Mouse (Mus musculus): ENCODE data around the gene Tnrc18. TPM values are rescaled to one million over a fixed set of nuclear protein-coding genes. Genes with fewer than 3 reads are reported as not detected.
A peak's percentile ranks its signal among the peaks of the same experiment; 100 is the strongest.

The Tnrc18 gene
- polyA plus RNA-seq, 1 experiment = 57.5 TPM

GRCm38 (mm10) chr5:142796921-142797320 is 20.5 kb downstream of the Tnrc18 start:
- 83% methylated on average over 4 of the region's 4 CpGs for WGBS
- TF ChIP-seq CTCF (IDR thresholded peaks at IDR 0.05; ENCODE audit: control insufficient read depth, insufficient read depth, low read length) (no peak), POLR2A (IDR thresholded peaks at IDR 0.05; ENCODE audit: borderline replicate concordance, control insufficient read depth, low read depth, low read length) (no peak)
- H3K4me1 ChIP-seq (ENCODE audit: control insufficient read depth, insufficient read depth, low read length) = peaks cover 8% of the 10 kb centered on the region
- H3K27ac ChIP-seq (ENCODE audit: control insufficient read depth, insufficient read depth, low read depth, low read length, poor library complexity) = no peak overlapping the region
- H3K4me3 ChIP-seq (replicated peaks; ENCODE audit: control insufficient read depth, low read depth, low read length) = no peak overlapping the region

DNA sequence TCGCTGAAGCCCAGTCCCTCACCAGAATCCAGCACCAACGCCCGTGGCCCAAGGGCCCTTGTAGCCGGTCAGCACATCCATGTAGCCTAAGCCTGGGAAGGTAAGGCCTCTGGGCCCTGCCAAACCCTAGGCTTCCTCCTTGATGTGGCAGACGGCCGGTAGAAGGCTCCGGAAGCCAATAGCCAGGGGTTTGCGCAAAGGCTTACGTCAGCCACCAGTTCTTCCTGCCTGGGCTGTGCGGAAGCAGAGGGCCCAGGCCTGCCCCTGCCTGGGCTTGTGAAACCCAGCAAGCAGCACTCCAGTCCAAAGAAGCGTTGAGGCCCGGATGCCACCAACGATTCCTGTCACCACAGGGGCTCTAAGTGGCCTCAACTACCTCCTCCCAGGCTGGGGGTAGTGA is 22.9 kb downstream of the Tnrc18 start:
- 2% methylated on average over 13 of the region's 13 CpGs for WGBS

DNA sequence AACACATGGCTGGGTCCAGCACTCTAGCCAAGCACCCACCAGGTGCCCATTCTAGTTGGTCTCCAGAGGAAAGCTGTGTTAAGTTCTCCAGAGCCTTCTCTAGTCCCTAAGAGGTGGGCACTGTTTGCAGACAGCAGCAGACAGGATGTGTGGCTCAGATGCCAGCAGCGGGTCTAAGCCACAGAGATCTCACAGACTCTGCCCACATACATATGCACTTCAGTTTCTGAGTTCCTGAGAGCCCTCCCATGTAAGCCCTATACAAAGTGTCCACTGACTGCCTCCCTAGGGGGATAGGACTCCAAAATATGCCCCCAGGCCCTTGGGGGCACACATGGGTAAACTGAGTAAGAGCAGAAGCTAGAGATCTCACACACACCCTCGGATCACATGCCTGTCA is 23.3 kb downstream of the Tnrc18 start:
- TF ChIP-seq CTCF (IDR thresholded peaks at IDR 0.05; ENCODE audit: control insufficient read depth, insufficient read depth, low read length) (no peak), POLR2A (IDR thresholded peaks at IDR 0.05; ENCODE audit: borderline replicate concordance, control insufficient read depth, low read depth, low read length) (no peak)
- whole genome bisulfite sequencing = 0% methylated on average over 2 of the region's 2 CpGs
- peak overlapping the region; percentile 98 for H3K27ac ChIP-seq (ENCODE audit: control insufficient read depth, insufficient read depth, low read depth, low read length, poor library complexity)
- peak overlapping the region; percentile 93 for H3K4me3 ChIP-seq (replicated peaks; ENCODE audit: control insufficient read depth, low read depth, low read length)
- H3K4me1 ChIP-seq (ENCODE audit: control insufficient read depth, insufficient read depth, low read length) = peaks cover 8% of the 10 kb centered on the region

More for the DNA sequence above, 22.9 kb downstream of the Tnrc18 start:
- TF ChIP-seq POLR2A (IDR thresholded peaks at IDR 0.05; ENCODE audit: borderline replicate concordance, control insufficient read depth, low read depth, low read length) (peak; percentile 66; the same call in 1 of the 2 replicates), CTCF (IDR thresholded peaks at IDR 0.05; ENCODE audit: control insufficient read depth, insufficient read depth, low read length) (no peak)
- peaks cover 8% of the 10 kb centered on the region for H3K4me1 ChIP-seq (ENCODE audit: control insufficient read depth, insufficient read depth, low read length)
- peak overlapping the region; percentile 93 for H3K4me3 ChIP-seq (replicated peaks; ENCODE audit: control insufficient read depth, low read depth, low read length)
- H3K27ac ChIP-seq (ENCODE audit: control insufficient read depth, insufficient read depth, low read depth, low read length, poor library complexity) = peak overlapping the region; percentile 98

GRCm38 (mm10) chr5:142792594-142792993 is 24.9 kb downstream of the Tnrc18 start:
- Histone ChIP-seq H3K4me3 (replicated peaks; ENCODE audit: control insufficient read depth, low read depth, low read length) (no peak overlapping the region), H3K4me1 (ENCODE audit: control insufficient read depth, insufficient read depth, low read length) (peaks cover 8% of the 10 kb centered on the region), H3K27ac (ENCODE audit: control insufficient read depth, insufficient read depth, low read depth, low read length, poor library complexity) (no peak overlapping the region)
- TF ChIP-seq CTCF (IDR thresholded peaks at IDR 0.05; ENCODE audit: control insufficient read depth, insufficient read depth, low read length) (no peak), POLR2A (IDR thresholded peaks at IDR 0.05; ENCODE audit: borderline replicate concordance, control insufficient read depth, low read depth, low read length) (no peak)
- 72% methylated on average over 4 of the region's 4 CpGs for WGBS

- Histone ChIP-seq H3K4me3 (replicated peaks; ENCODE audit: control insufficient read depth, low read depth, low read length) (no peak overlapping the region), H3K4me1 (ENCODE audit: control insufficient read depth, insufficient read depth, low read length) (peaks cover 2% of the 10 kb centered on the region; the same call in 1 of the 2 replicates), H3K27ac (ENCODE audit: control insufficient read depth, insufficient read depth, low read depth, low read length, poor library complexity) (no peak overlapping the region)
- 93% methylated on average over 23 of the region's 23 CpGs for WGBS
- TF ChIP-seq POLR2A (IDR thresholded peaks at IDR 0.05; ENCODE audit: borderline replicate concordance, control insufficient read depth, low read depth, low read length) = no peak
- no peak for TF ChIP-seq CTCF (IDR thresholded peaks at IDR 0.05; ENCODE audit: control insufficient read depth, insufficient read depth, low read length)
Observed at GRCm38 (mm10) chr5:142788279-142788678, 29.2 kb downstream of the Tnrc18 start.

- 89% methylated on average over 37 of the region's 37 CpGs for WGBS
- H3K4me3 ChIP-seq (replicated peaks; ENCODE audit: control insufficient read depth, low read depth, low read length) = no peak overlapping the region
- H3K4me1 ChIP-seq (ENCODE audit: control insufficient read depth, insufficient read depth, low read length) = peaks cover 4% of the 10 kb centered on the region; the same call in 1 of the 2 replicates
- H3K27ac ChIP-seq (ENCODE audit: control insufficient read depth, insufficient read depth, low read depth, low read length, poor library complexity) = no peak overlapping the region
- TF ChIP-seq POLR2A (IDR thresholded peaks at IDR 0.05; ENCODE audit: borderline replicate concordance, control insufficient read depth, low read depth, low read length) (no peak), CTCF (IDR thresholded peaks at IDR 0.05; ENCODE audit: control insufficient read depth, insufficient read depth, low read length) (no peak)
Observed at GRCm38 (mm10) chr5:142787304-142787905, 30.1 kb downstream of the Tnrc18 start.

DNA sequence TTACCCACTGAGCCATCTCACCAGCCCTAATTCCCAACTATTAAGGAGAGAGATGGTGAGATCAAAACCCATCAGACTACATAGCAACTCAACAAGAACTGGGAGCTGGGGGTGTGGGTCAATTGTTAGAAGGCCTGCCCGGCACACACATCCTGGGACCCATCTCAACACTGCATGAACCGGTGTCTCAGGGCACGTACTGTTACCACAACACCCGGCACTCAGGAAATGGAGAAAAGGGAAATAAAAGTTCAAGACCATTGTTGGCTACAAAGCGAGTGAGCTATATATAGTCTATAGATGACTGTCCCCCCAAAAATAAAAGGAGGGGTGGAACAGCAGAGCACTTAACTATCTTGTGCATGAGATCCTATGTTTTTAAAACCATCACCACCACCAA is 30.8 kb downstream of the Tnrc18 start:
- Histone ChIP-seq H3K27ac (ENCODE audit: control insufficient read depth, insufficient read depth, low read depth, low read length, poor library complexity) (no peak overlapping the region), H3K4me3 (replicated peaks; ENCODE audit: control insufficient read depth, low read depth, low read length) (no peak overlapping the region), H3K4me1 (ENCODE audit: control insufficient read depth, insufficient read depth, low read length) (peaks cover 4% of the 10 kb centered on the region; the same call in 1 of the 2 replicates)
- WGBS = 17% methylated on average over 5 of the region's 5 CpGs
- no peak for TF ChIP-seq CTCF (IDR thresholded peaks at IDR 0.05; ENCODE audit: control insufficient read depth, insufficient read depth, low read length)

- no peak overlapping the region for H3K4me3 ChIP-seq (replicated peaks; ENCODE audit: control insufficient read depth, low read depth, low read length)
- WGBS = 58% methylated on average over 3 of the region's 3 CpGs
- no peak for TF ChIP-seq CTCF (IDR thresholded peaks at IDR 0.05; ENCODE audit: control insufficient read depth, insufficient read depth, low read length)
- TF ChIP-seq POLR2A (IDR thresholded peaks at IDR 0.05; ENCODE audit: borderline replicate concordance, control insufficient read depth, low read depth, low read length) = no peak
- H3K4me1 ChIP-seq (ENCODE audit: control insufficient read depth, insufficient read depth, low read length) = peaks cover 6% of the 10 kb centered on the region; the same call in 1 of the 2 replicates
- H3K27ac ChIP-seq (ENCODE audit: control insufficient read depth, insufficient read depth, low read depth, low read length, poor library complexity) = no peak overlapping the region
Observed at GRCm38 (mm10) chr5:142786215-142786614, 31.2 kb downstream of the Tnrc18 start.

DNA sequence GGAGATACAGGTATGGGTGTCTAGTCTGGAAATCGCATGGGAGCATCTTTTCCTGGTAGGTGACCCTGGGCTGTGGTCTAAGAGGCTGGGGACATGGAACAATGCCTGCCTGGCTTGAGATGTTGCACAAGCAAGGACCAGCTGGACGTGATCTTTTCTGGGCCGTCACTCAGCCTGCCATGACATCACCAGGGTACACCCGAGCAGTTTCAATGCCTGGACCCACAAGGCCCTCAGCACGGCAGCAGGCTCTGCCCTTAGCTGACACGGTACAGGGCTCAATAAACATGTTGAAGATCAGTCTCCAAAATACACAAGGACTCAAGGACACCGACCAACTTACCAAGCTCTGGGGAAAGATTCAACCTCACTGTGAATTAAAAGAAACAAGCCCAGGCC is 34.3 kb downstream of the Tnrc18 start:
- H3K27ac ChIP-seq (ENCODE audit: control insufficient read depth, insufficient read depth, low read depth, low read length, poor library complexity) = no peak overlapping the region

More for the DNA sequence above, 34.3 kb downstream of the Tnrc18 start:
- Histone ChIP-seq H3K4me1 (ENCODE audit: control insufficient read depth, insufficient read depth, low read length) (peaks cover 10% of the 10 kb centered on the region; the same call in 1 of the 2 replicates), H3K4me3 (replicated peaks; ENCODE audit: control insufficient read depth, low read depth, low read length) (no peak overlapping the region)
- no peak for TF ChIP-seq CTCF (IDR thresholded peaks at IDR 0.05; ENCODE audit: control insufficient read depth, insufficient read depth, low read length)
- TF ChIP-seq POLR2A (IDR thresholded peaks at IDR 0.05; ENCODE audit: borderline replicate concordance, control insufficient read depth, low read depth, low read length) = no peak
- WGBS = 50% methylated on average over 7 of the region's 7 CpGs

Data from bone marrow, adult 2 months (tissue).